Mouse (Mus musculus): ENCODE results near the gene Srsf1. TPM values are rescaled to one million over a fixed set of nuclear protein-coding genes. Genes with fewer than 3 reads are reported as not detected.

Gene Srsf1
- polyA plus RNA-seq, 1 experiment from 2014 or later, result 70.7 TPM

DNA sequence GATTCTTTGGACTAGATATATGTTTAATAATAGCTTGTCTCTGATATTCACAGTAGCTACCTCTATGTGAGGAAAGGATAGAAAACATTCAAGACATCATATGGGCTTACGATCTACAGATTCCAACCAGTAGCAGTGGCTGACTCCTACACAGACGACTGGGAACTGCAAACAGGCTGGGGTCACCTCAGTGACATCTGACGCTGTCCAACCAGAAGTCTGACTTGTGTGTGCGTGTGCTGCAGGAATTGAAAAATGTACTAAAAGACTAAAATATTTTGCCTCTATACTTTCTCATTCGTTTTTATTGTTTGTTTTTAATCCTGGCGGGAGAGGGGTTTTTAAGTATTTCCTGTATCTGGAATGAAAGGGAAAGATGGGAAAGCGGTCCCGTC is 20.0 kb downstream of the Srsf1 start:
- H3K36me3 ChIP-seq (ENCODE audit: control insufficient read depth, insufficient read depth), result no peaks in the 10 kb centered on the region
- peak overlapping the region; percentile 95 for H3K4me3 ChIP-seq (ENCODE audit: low read depth, low read length)
- peak overlapping the region; percentile 92 for H3K9ac ChIP-seq (ENCODE audit: low read depth, low read length)
- H3K27me3 ChIP-seq (replicated peaks; ENCODE audit: control insufficient read depth, insufficient read depth, low read length), result no peaks in the 10 kb centered on the region
- H3K9me3 ChIP-seq (ENCODE audit: control insufficient read depth), result no peaks in the 10 kb centered on the region
- H3K27ac ChIP-seq (ENCODE audit: low read depth, low read length), result peak overlapping the region; percentile 91
- 5% methylated on average over 8 of the region's 8 CpGs for WGBS
- peak overlapping the region; percentile 92 for H3K4me2 ChIP-seq (replicated peaks; ENCODE audit: low read depth)
- no peak for ATAC-seq
- TF ChIP-seq CTCF (IDR thresholded peaks at IDR 0.05; ENCODE audit: low read depth), result no peak
- H3K4me1 ChIP-seq (replicated peaks; ENCODE audit: control insufficient read depth, insufficient read depth, low read length), result no peaks in the 10 kb centered on the region

DNA sequence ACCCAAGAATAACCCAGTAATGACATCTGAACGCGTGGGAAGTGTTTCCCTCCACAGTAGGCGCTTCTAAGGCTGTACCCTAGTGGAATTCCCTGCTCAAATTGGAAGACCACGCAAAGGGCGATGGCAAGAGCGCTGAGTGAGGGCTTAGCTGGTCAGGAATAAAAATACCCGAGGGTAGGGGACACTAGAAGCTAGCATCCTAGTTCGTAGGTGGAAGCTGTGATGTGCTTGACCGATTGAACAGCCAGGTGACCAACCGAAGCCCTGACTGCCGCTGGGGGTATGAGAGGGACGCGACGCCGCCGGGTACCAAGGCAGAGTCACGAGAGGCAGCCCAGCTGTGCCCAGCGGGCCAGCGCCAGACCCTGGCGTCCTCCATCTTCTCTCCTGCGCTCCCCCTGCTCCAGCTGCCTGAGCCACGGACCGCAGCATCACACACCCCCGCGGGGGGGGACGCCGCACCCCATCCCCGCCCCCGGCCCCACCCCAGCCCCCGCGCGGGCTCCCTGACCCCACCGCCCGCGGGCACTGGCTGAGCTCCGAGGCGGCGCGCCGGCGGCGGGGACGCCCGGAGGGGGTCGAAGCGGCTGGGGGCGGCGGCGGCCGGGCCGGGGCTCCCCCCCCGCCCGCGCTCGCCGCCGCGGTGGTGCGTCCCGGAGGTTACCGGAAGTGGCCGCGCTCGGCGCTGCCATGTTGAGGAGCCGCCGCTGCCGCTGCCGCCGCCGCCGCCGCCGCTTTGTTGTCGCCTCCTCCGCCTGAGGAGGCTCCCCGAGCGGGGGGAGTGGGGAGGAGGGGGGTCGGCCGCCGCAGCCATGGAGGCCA is 20.6 kb downstream of the Srsf1 start, which contains the start of gene Vezf1:
Gene Vezf1, plus strand, starts transcription at position 694 of the 825 bp plus-strand sequence.
- Histone ChIP-seq H3K27me3 (replicated peaks; ENCODE audit: control insufficient read depth, insufficient read depth, low read length) (no peaks in the 10 kb centered on the region), H3K4me3 (ENCODE audit: low read depth, low read length) (peak within 1 kb of the TSS; percentile 95), H3K27ac (ENCODE audit: low read depth, low read length) (peak within 1 kb of the TSS; percentile 91), H3K4me1 (replicated peaks; ENCODE audit: control insufficient read depth, insufficient read depth, low read length) (no peaks in the 10 kb centered on the region), H3K9me3 (ENCODE audit: control insufficient read depth) (no peaks in the 10 kb centered on the region), H3K4me2 (replicated peaks; ENCODE audit: low read depth) (peak within 1 kb of the TSS; percentile 92), H3K9ac (ENCODE audit: low read depth, low read length) (peak within 1 kb of the TSS; percentile 92), H3K36me3 (ENCODE audit: control insufficient read depth, insufficient read depth) (no peaks in the 10 kb centered on the region)
- under 1% methylated on average over 32 of the region's 81 CpGs for WGBS
- 0 out of 2 replicates have a peak, but pooled peaks have one; percentile 10 for TF ChIP-seq CTCF (IDR thresholded peaks at IDR 0.05; ENCODE audit: low read depth)
- ATAC-seq, result peak; percentile 83

GRCm38 (mm10) chr11:88068411-88069245 is 21.5 kb downstream of the Srsf1 start:
- Histone ChIP-seq H3K27ac (ENCODE audit: low read depth, low read length) (peak overlapping the region; percentile 91), H3K9me3 (ENCODE audit: control insufficient read depth) (no peaks in the 10 kb centered on the region), H3K4me1 (replicated peaks; ENCODE audit: control insufficient read depth, insufficient read depth, low read length) (no peaks in the 10 kb centered on the region), H3K9ac (ENCODE audit: low read depth, low read length) (peak overlapping the region; percentile 92), H3K4me3 (ENCODE audit: low read depth, low read length) (peak overlapping the region; percentile 95), H3K36me3 (ENCODE audit: control insufficient read depth, insufficient read depth) (peaks cover 5% of the 10 kb centered on the region), H3K27me3 (replicated peaks; ENCODE audit: control insufficient read depth, insufficient read depth, low read length) (no peaks in the 10 kb centered on the region), H3K4me2 (replicated peaks; ENCODE audit: low read depth) (peak overlapping the region; percentile 92)
- ATAC-seq, result peak; percentile 76
- WGBS, result under 1% methylated on average over 77 of the region's 92 CpGs
- no peak for TF ChIP-seq CTCF (IDR thresholded peaks at IDR 0.05; ENCODE audit: low read depth)

GRCm38 (mm10) chr11:88069246-88069570 is 22.0 kb downstream of the Srsf1 start:
- Histone ChIP-seq H3K36me3 (ENCODE audit: control insufficient read depth, insufficient read depth) (peaks cover 7% of the 10 kb centered on the region), H3K27ac (ENCODE audit: low read depth, low read length) (peak overlapping the region; percentile 91; the same call in 1 of the 2 replicates), H3K27me3 (replicated peaks; ENCODE audit: control insufficient read depth, insufficient read depth, low read length) (no peaks in the 10 kb centered on the region), H3K4me3 (ENCODE audit: low read depth, low read length) (peak overlapping the region; percentile 95), H3K9me3 (ENCODE audit: control insufficient read depth) (no peaks in the 10 kb centered on the region), H3K9ac (ENCODE audit: low read depth, low read length) (peak overlapping the region; percentile 92), H3K4me1 (replicated peaks; ENCODE audit: control insufficient read depth, insufficient read depth, low read length) (no peaks in the 10 kb centered on the region), H3K4me2 (replicated peaks; ENCODE audit: low read depth) (peak overlapping the region; percentile 92)
- TF ChIP-seq CTCF (IDR thresholded peaks at IDR 0.05; ENCODE audit: low read depth), result no peak
- under 1% methylated on average over 12 of the region's 12 CpGs for WGBS
- no peak for ATAC-seq

DNA sequence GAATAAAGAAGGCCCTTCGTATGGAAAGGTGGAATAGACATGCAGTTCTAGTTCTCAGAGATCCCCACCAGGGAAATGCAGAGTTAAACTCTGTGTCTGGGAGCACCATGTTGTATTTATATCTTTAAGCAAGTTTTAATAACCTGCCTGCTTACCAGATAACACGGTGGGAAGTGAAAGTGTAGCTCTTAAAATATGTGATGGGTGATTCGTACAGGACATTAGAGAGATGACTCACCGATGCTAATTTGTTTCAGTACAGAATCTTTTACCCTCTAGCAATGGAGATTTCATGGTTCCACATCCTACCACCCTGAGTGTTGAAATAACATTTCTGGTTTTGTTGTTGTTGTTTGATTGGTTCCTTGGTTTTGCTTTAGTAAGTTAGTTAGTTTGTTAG is 23.2 kb downstream of the Srsf1 start:
- H3K36me3 ChIP-seq (ENCODE audit: control insufficient read depth, insufficient read depth), result peaks cover 12% of the 10 kb centered on the region
- WGBS, result 28% methylated on average over 4 of the region's 4 CpGs
- H3K4me3 ChIP-seq (ENCODE audit: low read depth, low read length), result no peak overlapping the region
- no peak for TF ChIP-seq CTCF (IDR thresholded peaks at IDR 0.05; ENCODE audit: low read depth)
- ATAC-seq, result no peak
- H3K27ac ChIP-seq (ENCODE audit: low read depth, low read length), result no peak overlapping the region
- no peaks in the 10 kb centered on the region for H3K4me1 ChIP-seq (replicated peaks; ENCODE audit: control insufficient read depth, insufficient read depth, low read length)
- H3K4me2 ChIP-seq (replicated peaks; ENCODE audit: low read depth), result peak overlapping the region; percentile 92; the same call in 1 of the 2 replicates
- H3K9me3 ChIP-seq (ENCODE audit: control insufficient read depth), result no peaks in the 10 kb centered on the region
- H3K9ac ChIP-seq (ENCODE audit: low read depth, low read length), result no peak overlapping the region
- no peaks in the 10 kb centered on the region for H3K27me3 ChIP-seq (replicated peaks; ENCODE audit: control insufficient read depth, insufficient read depth, low read length)

- no peaks in the 10 kb centered on the region for H3K27me3 ChIP-seq (replicated peaks; ENCODE audit: control insufficient read depth, insufficient read depth, low read length)
- H3K4me1 ChIP-seq (replicated peaks; ENCODE audit: control insufficient read depth, insufficient read depth, low read length), result no peaks in the 10 kb centered on the region
- no peak for TF ChIP-seq CTCF (IDR thresholded peaks at IDR 0.05; ENCODE audit: low read depth)
- 32% methylated on average over 5 of the region's 5 CpGs for WGBS
- no peaks in the 10 kb centered on the region for H3K9me3 ChIP-seq (ENCODE audit: control insufficient read depth)
- ATAC-seq, result no peak
- H3K9ac ChIP-seq (ENCODE audit: low read depth, low read length), result no peak overlapping the region
- no peak overlapping the region for H3K27ac ChIP-seq (ENCODE audit: low read depth, low read length)
- H3K36me3 ChIP-seq (ENCODE audit: control insufficient read depth, insufficient read depth), result peaks cover 14% of the 10 kb centered on the region
- H3K4me2 ChIP-seq (replicated peaks; ENCODE audit: low read depth), result peak overlapping the region; percentile 17
- no peak overlapping the region for H3K4me3 ChIP-seq (ENCODE audit: low read depth, low read length)
Observed at GRCm38 (mm10) chr11:88071113-88071512, 23.9 kb downstream of the Srsf1 start.

Measured in intestine, postnatal 0 days (tissue).